In the genomic region with DNA sequence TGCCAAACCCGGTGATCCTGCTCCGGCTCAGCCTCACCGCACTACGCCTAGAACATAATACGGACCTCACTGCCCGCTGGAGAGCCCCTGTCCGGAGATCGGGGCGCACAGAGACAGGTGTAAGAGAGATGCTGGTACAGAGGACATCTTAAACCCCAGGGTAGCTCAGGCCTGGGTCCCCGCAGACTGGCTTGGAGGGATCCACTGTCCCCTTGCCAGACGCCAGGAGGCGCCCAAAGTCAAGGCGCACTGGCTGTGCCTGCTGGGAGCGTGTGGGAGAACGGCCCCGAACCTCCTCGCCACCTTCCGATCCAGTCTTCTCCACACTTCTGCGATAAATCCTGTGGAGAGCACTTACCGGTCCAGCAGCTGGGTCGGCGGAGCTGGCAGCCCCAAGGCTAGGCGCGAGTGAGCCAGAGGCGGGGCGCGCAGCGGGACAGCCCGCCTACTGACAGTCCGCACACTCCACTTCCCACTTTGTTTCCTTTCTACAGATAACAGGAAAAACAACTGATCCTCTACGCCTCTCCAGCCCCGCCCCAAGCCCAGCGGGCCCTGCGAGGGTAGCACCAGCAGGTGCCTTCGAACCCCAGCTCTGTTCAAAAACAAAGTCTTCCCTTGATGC, we compare ENCODE assay signal across 8 mouse cellular contexts. TPM values are rescaled to one million over a fixed set of nuclear protein-coding genes. Genes with fewer than 3 reads are reported as not detected.
A peak's percentile ranks its signal among the peaks of the same experiment; 100 is the strongest.
DNase-seq lines count a peak whose midpoint lies in the region; ATAC-seq and TF ChIP-seq lines count a peak whose summit lies in the region.

No protein-coding gene starts in this region.

- peak; percentile 19 for ATAC-seq in activated CD4-positive, CD25-positive, alpha-beta regulatory T cell, adult 4 months
- ATAC-seq in heart, embryonic 15.5 days (replicated peaks; ENCODE audit: insufficient number of reproducible peaks, insufficient read depth, low FRiP score, low read depth), result peak; percentile 72
- peak; percentile 55; the same call in 1 of the 2 replicates for ATAC-seq in kidney, postnatal 0 days (replicated peaks; ENCODE audit: low FRiP score, low read depth)

- H3K4me1 ChIP-seq in embryonic fibroblast, embryonic 13.5 days (ENCODE audit: control insufficient read depth, insufficient read depth, low read length), result no peaks in the 10 kb centered on the region
- H3K4me1 ChIP-seq in heart, embryonic 15.5 days (replicated peaks), result peaks cover 28% of the 10 kb centered on the region
- H3K4me1 ChIP-seq in kidney, postnatal 0 days (replicated peaks; ENCODE audit: insufficient read depth, low read length), result peaks cover 14% of the 10 kb centered on the region

- peak; percentile 85 for DNase-seq in CD4-positive, CD25-positive, alpha-beta regulatory T cell, adult 2 months (ENCODE audit: low read depth, low spot score)
- peak; percentile 78 for DNase-seq in kidney, postnatal 0 days (ENCODE audit: low spot score)
- peak; percentile 70 for DNase-seq in lung, postnatal 10 days
- DNase-seq in ovary, adult 18-20 months (ENCODE audit: low spot score), result peak; percentile 44
- DNase-seq in thymus, postnatal 25 days, result peak; percentile 82

- peak overlapping the region; percentile 57 for H3K9ac ChIP-seq in heart, embryonic 15.5 days
- peak overlapping the region; percentile 50 for H3K9ac ChIP-seq in kidney, postnatal 0 days (ENCODE audit: low read depth, low read length)

- peak overlapping the region; percentile 49 for H3K4me3 ChIP-seq in embryonic fibroblast, embryonic 13.5 days (ENCODE audit: insufficient read depth, low read length)
- H3K4me3 ChIP-seq in heart, embryonic 15.5 days, result peak overlapping the region; percentile 54
- H3K4me3 ChIP-seq in kidney, postnatal 0 days (replicated peaks; ENCODE audit: low read depth, low read length), result peak overlapping the region; percentile 38

- 0 out of 2 replicates have a peak, but pooled peaks cover 3% of the 10 kb centered on the region for H3K27me3 ChIP-seq in heart, embryonic 15.5 days
- H3K27me3 ChIP-seq in kidney, postnatal 0 days (ENCODE audit: insufficient read depth, low read length), result no peaks in the 10 kb centered on the region

- peak overlapping the region; percentile 74 for H3K4me2 ChIP-seq in heart, embryonic 15.5 days
- peak overlapping the region; percentile 65 for H3K4me2 ChIP-seq in kidney, postnatal 0 days (ENCODE audit: low read length)

- no peak overlapping the region for H3K27ac ChIP-seq in embryonic fibroblast, embryonic 13.5 days (ENCODE audit: insufficient read depth, low read length)
- H3K27ac ChIP-seq in heart, embryonic 15.5 days, result peak overlapping the region; percentile 36; the same call in 1 of the 2 replicates
- H3K27ac ChIP-seq in kidney, postnatal 0 days, result peak overlapping the region; percentile 31; the same call in 1 of the 2 replicates

- no peaks in the 10 kb centered on the region for H3K36me3 ChIP-seq in heart, embryonic 15.5 days
- no peaks in the 10 kb centered on the region for H3K36me3 ChIP-seq in kidney, postnatal 0 days (ENCODE audit: insufficient read depth, low read length)

- TF ChIP-seq POLR2A in embryonic fibroblast, embryonic 13.5 days (IDR thresholded peaks at IDR 0.05; ENCODE audit: low read depth, low read length), result no peak

- under 1% methylated on average over 35 of the region's 35 CpGs for WGBS in heart, embryonic 15.5 days
- WGBS in kidney, postnatal 0 days, result under 1% methylated on average over 35 of the region's 35 CpGs

- TF ChIP-seq CTCF in embryonic fibroblast, embryonic 13.5 days (IDR thresholded peaks at IDR 0.05; ENCODE audit: borderline replicate concordance, insufficient read depth, low read length), result peak; percentile 74
- TF ChIP-seq CTCF in kidney, postnatal 0 days (IDR thresholded peaks at IDR 0.05; ENCODE audit: low read depth), result peak; percentile 73

- H3K9me3 ChIP-seq in heart, embryonic 15.5 days (replicated peaks), result no peaks in the 10 kb centered on the region
- H3K9me3 ChIP-seq in kidney, postnatal 0 days (replicated peaks; ENCODE audit: low read length), result no peaks in the 10 kb centered on the region

RNA-seq across cellular contexts. Expression of a gene that starts 4.1 kb away (rescaled TPM):
- polyA plus RNA-seq in activated CD4-positive, CD25-positive, alpha-beta regulatory T cell, adult 4 months (2017; shearing (Covaris generic)), result 100 to 1,000 TPM in 1 of 2 experiments, 10 to 100 TPM in 1; 80.6 to 129 TPM
- polyA plus RNA-seq in embryonic fibroblast, embryonic 13.5 days (2011; ENCODE audit: insufficient read length, low read depth, missing spikeins), result 3.6 and 4.3 TPM in 2 replicates
- polyA plus RNA-seq in heart, embryonic 15.5 days (2015; fragmentation: Nextera tagmentation; extraction: Ambion mirVana), result 3.1 and 8.4 TPM in 2 replicates
- polyA plus RNA-seq in kidney, postnatal 0 days (2015; fragmentation: Nextera tagmentation; extraction: Ambion mirVana), result 3.6 and 3.8 TPM in 2 replicates

RNA-seq across cellular contexts. Expression of a gene that starts 39.5 kb away (rescaled TPM):
- polyA plus RNA-seq in activated CD4-positive, CD25-positive, alpha-beta regulatory T cell, adult 4 months (2017; shearing (Covaris generic)), result 1 to 10 TPM; 3.0 to 6.8 TPM
- polyA plus RNA-seq in embryonic fibroblast, embryonic 13.5 days (2011; ENCODE audit: insufficient read length, low read depth, missing spikeins), result 14.6 and 19.6 TPM in 2 replicates
- polyA plus RNA-seq in heart, embryonic 15.5 days (2015; fragmentation: Nextera tagmentation; extraction: Ambion mirVana), result 42.5 and 46.6 TPM in 2 replicates
- polyA plus RNA-seq in kidney, postnatal 0 days (2015; fragmentation: Nextera tagmentation; extraction: Ambion mirVana), result 22.3 and 23.5 TPM in 2 replicates

Comparison
In these comparisons a context has a peak if more than half of its experiments do, and no peak if none do; other contexts are left out.
1. ATAC-seq: peak in every context shown above with its lines; median percentile 72 in heart, embryonic 15.5 days; 55 in kidney, postnatal 0 days; 19 in activated CD4-positive, CD25-positive, alpha-beta regulatory T cell, adult 4 months.